Mouse (Mus musculus) myocyte (in vitro differentiated cells): ENCODE measurements around the gene Copg1. TPM values are rescaled to one million over a fixed set of nuclear protein-coding genes. Genes with fewer than 3 reads are reported as not detected.

Experiments
- H3K27me3 ChIP-seq: one replicate; pipeline ENCODE4 v1.6.1; 2011; ENCODE audit not compliant: control insufficient read depth, insufficient read depth, insufficient read length
- H3K36me3 ChIP-seq: one replicate; pipeline ENCODE4 v1.6.1; 2011; ENCODE audit not compliant: control insufficient read depth, insufficient read depth
- H3K4me2 ChIP-seq: one replicate; pipeline ENCODE4 v1.6.1; 2011; ENCODE audit warnings: low read depth, control low read depth
- H3K4me3 ChIP-seq: one replicate; pipeline ENCODE4 v1.5.1; 2011; ENCODE audit warnings: mild to moderate bottlenecking, control low read depth, moderate library complexity
- H3K79me2 ChIP-seq: one replicate; pipeline ENCODE4 v1.6.1; 2011; ENCODE audit not compliant: control insufficient read depth, insufficient read depth
- H3ac ChIP-seq: one replicate; pipeline ENCODE4 v1.6.1; 2011; ENCODE audit not compliant: control insufficient read depth, insufficient read length
- CEBPB ChIP-seq: IDR thresholded peaks from 2 replicates; pipeline ENCODE4 v1.6.1; 2011; ENCODE audit warnings: mild to moderate bottlenecking, moderate library complexity; ENCODE audit not compliant: poor library complexity, insufficient read depth, severe bottlenecking
- E2F4 ChIP-seq: IDR thresholded peaks from one replicate; pipeline ENCODE4 v1.6.1; 2011; ENCODE audit warnings: mild to moderate bottlenecking, control low read depth, moderate library complexity; ENCODE audit not compliant: insufficient read depth
- MAX ChIP-seq: IDR thresholded peaks from one replicate; pipeline ENCODE4 v1.6.1; 2011; ENCODE audit warnings: low read depth, mild to moderate bottlenecking, control low read depth
- MYOD1 ChIP-seq, 3 experiments: IDR thresholded peaks; one replicate each; pipeline ENCODE4 v1.6.1; 2011; ENCODE audit warnings: control low read depth in 2 of 3, low read depth in 2 of 3, mild to moderate bottlenecking in 2 of 3, moderate library complexity in 1 of 3; ENCODE audit not compliant: insufficient read length in 2 of 3, control insufficient read depth in 1 of 3
- MYOG ChIP-seq, 3 experiments: IDR thresholded peaks; one replicate each; pipeline ENCODE4 v1.6.1; 2011; ENCODE audit warnings: control low read depth in 2 of 3, low read depth in 2 of 3, mild to moderate bottlenecking in 2 of 3; ENCODE audit not compliant: insufficient read length in 2 of 3, control insufficient read depth in 1 of 3, insufficient read depth in 1 of 3
- POLR2A ChIP-seq: IDR thresholded peaks from one replicate; pipeline ENCODE4 v1.6.1; 2011; ENCODE audit warnings: low read depth, mild to moderate bottlenecking, control low read depth, moderate library complexity; ENCODE audit not compliant: insufficient read length
- POLR2AphosphoS2 ChIP-seq: IDR thresholded peaks from one replicate; pipeline ENCODE4 v1.6.1; 2011; ENCODE audit warnings: low read depth, control low read depth; ENCODE audit not compliant: insufficient read length
- REST ChIP-seq: IDR thresholded peaks from one replicate; pipeline ENCODE4 v1.6.1; 2011; ENCODE audit warnings: mild to moderate bottlenecking, control low read depth, moderate library complexity; ENCODE audit not compliant: insufficient read depth, insufficient read length
- SRF ChIP-seq: IDR thresholded peaks from one replicate; pipeline ENCODE4 v1.6.1; 2011; ENCODE audit warnings: low read depth; ENCODE audit not compliant: control insufficient read depth, insufficient read length
- TCF12 ChIP-seq: IDR thresholded peaks from one replicate; pipeline ENCODE4 v1.6.1; 2011; ENCODE audit warnings: mild to moderate bottlenecking, control low read depth; ENCODE audit not compliant: poor library complexity, insufficient read depth, severe bottlenecking
- TCF3 ChIP-seq: IDR thresholded peaks from one replicate; pipeline ENCODE4 v1.6.1; 2011; ENCODE audit warnings: low read depth, control low read depth; ENCODE audit not compliant: insufficient read length
- USF1 ChIP-seq: IDR thresholded peaks from one replicate; pipeline ENCODE4 v1.6.1; 2011; ENCODE audit warnings: low read depth, mild to moderate bottlenecking, control low read depth, moderate library complexity
- polyA plus RNA-seq: library from polyadenylated mRNA; unstranded; fragments of >200 nt; fragmentation: generic; extraction: Trizol; gene quantifications from one replicate; pipeline ENCODE4 v1.2.1, GENCODE M21; 2012; ENCODE audit warnings: missing spikeins

The Copg1 gene
- polyA plus RNA-seq, 1 experiment = 94.2 TPM

DNA sequence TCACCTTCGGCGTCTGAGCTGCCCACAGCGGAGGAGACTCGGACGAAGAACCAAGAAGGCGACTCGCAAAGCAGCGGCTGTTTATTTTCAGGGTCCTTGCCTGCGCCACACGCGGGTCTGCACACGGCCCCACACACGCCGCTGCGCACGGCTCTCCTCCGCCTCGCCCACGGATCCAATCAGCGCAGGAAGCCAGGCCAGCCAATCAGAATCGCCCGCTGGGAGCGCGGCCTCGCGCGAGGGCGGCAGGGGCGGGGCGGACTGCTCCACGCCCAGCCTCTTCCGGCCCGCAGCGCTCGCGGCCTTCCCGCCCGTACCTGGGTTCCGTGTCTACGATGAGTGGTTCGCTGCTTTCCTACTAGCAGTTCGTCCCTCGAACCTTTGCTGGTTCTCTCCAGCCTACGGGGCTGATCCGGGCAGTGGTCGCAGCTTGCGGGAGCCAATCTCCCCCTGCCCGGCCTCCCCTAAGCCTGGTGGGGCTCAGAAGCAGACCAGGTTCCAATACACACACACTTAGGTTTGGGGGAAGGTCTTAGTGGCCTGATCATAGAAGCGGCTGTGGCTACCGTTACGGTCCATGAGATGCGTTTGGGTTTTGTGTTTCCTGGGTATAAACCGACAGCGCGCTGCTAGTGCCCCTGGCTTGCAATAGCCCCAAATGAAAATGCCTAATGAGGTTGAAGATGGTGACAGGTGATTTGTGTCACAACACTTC is 36.6 kb upstream of the Copg1 start, which contains the start of gene Cnbp:
Gene Cnbp (minus strand): TSS at position 207 of the 715 bp plus-strand sequence.
- H3K4me2 ChIP-seq = peak within 1 kb of the TSS; percentile 92
- peaks cover 5% of the 10 kb centered on the region for H3K36me3 ChIP-seq
- peak within 1 kb of the TSS; percentile 89 for H3ac ChIP-seq
- no peaks in the 10 kb centered on the region for H3K27me3 ChIP-seq
- H3K4me3 ChIP-seq = peak within 1 kb of the TSS; percentile 83
- TF ChIP-seq E2F4 (no peak), TCF3 (no peak), REST (peak; percentile 39), SRF (peak; percentile 7), POLR2A (peak; percentile 86), USF1 (no peak), MAX (no peak), CEBPB (no peak), POLR2AphosphoS2 (peak; percentile 87)
- peaks cover 48% of the 10 kb centered on the region for H3K79me2 ChIP-seq

DNA sequence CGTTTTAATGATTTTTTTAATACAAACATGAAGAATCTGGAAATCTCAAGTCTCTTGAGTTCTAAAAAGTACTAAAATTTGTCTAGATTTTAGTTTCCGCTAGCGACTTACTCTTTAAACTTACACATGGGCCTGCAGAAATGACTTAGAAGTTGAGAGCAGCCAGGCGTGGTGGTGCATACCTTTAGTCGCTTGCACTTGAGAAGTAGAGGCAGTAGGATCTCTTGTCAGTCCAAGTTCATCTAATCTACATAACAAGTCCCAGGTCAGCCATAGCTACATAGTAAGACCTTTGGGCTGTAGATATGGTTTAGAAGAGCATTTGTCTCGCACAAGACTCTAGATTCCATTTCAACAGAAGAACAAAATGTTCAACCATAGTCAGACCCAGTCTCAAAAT is 35.7 kb upstream of the Copg1 start:
- no peak overlapping the region for H3ac ChIP-seq
- H3K4me3 ChIP-seq = peak overlapping the region; percentile 83
- no peak for TF ChIP-seq E2F4
- no peak for TF ChIP-seq SRF
- TF ChIP-seq POLR2A = no peak
- H3K27me3 ChIP-seq = no peaks in the 10 kb centered on the region
- peak overlapping the region; percentile 92 for H3K4me2 ChIP-seq
- H3K36me3 ChIP-seq = no peaks in the 10 kb centered on the region
- peaks cover 40% of the 10 kb centered on the region for H3K79me2 ChIP-seq

DNA sequence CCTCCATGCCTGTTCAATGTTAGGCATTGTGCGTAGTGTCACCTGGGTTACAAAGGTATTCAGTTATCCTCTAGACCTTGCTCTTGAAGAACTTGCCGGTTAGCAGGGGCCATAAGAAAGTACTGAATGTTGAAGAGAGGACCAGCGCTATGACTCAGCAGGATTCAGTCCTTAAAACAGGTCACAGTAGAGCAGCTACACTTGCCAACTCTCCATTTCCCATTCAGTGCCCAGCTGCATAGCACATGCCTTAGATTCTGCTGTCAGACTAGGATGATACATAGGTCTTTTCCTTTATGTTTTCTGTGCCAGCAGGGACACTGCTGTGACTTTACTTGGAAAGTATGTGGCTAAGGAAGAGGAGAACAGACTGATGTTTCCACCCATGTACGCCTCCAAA is 34.2 kb upstream of the Copg1 start:
- Histone ChIP-seq H3K36me3 (no peaks in the 10 kb centered on the region), H3K79me2 (peaks cover 25% of the 10 kb centered on the region), H3K4me3 (no peak overlapping the region), H3ac (no peak overlapping the region), H3K27me3 (no peaks in the 10 kb centered on the region), H3K4me2 (no peak overlapping the region)
- TF ChIP-seq SRF (no peak), CEBPB (no peak), MAX (no peak), MYOG (IDR thresholded peaks at IDR 0.05; ENCODE audit: control insufficient read depth in 1 of 3, insufficient read depth in 1 of 3, insufficient read length in 2 of 3, low read depth in 2 of 3) (no peak), REST (no peak), TCF3 (no peak), TCF12 (no peak), POLR2A (no peak), E2F4 (no peak), USF1 (no peak), MYOD1 (IDR thresholded peaks at IDR 0.05; ENCODE audit: control insufficient read depth in 1 of 3, insufficient read length in 2 of 3, low read depth in 2 of 3) (no peak), POLR2AphosphoS2 (no peak)

DNA sequence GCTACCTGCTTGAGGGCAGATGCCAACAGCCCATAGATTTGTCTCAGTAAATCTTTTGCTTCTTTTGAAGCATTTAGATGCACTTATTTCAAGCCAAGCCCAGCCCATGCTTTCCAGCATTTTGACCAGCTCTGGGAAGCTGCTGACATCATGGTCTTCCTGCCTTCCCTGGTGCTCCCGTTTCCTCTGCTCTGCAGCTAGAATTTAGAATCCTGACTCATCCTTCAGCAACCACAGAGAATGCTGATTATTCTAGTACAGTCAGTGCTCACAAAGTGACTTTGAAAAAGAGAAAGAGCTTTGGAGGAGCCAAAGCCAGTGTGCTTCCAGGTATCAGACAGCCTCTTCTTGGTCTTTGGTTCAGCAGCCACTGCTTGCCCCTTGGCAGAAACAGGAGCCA is 30.5 kb upstream of the Copg1 start:
- TF ChIP-seq USF1 (no peak), TCF3 (no peak), POLR2AphosphoS2 (no peak), SRF (no peak), MYOD1 (IDR thresholded peaks at IDR 0.05; ENCODE audit: control insufficient read depth in 1 of 3, insufficient read length in 2 of 3, low read depth in 2 of 3) (no peak), POLR2A (no peak), MYOG (IDR thresholded peaks at IDR 0.05; ENCODE audit: control insufficient read depth in 1 of 3, insufficient read depth in 1 of 3, insufficient read length in 2 of 3, low read depth in 2 of 3) (no peak), TCF12 (no peak), E2F4 (no peak), MAX (no peak), REST (no peak), CEBPB (no peak)
- no peak overlapping the region for H3K4me3 ChIP-seq
- no peaks in the 10 kb centered on the region for H3K36me3 ChIP-seq
- no peaks in the 10 kb centered on the region for H3K27me3 ChIP-seq
- no peaks in the 10 kb centered on the region for H3K79me2 ChIP-seq
- H3ac ChIP-seq = no peak overlapping the region
- peak overlapping the region; percentile 77 for H3K4me2 ChIP-seq

DNA sequence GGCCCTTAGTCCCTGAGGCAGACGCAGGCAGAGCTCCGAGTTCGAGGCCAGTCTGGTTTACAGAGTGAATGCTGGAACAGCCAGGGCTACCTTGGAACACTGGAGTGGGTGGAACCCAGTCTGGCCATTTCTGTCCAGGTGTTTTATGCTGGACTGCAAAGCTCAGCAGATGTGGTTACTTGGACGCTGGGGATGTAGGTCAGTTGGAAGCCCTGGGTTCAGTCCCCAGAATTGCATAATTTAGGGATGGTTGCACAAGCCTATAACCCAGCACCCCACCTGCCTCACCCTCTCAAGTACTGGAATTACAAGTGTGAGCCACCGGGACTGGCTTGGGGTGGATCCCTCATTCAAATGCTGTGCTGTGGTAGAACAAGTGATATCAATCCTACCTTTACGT is 21.4 kb upstream of the Copg1 start:
- H3K4me3 ChIP-seq = no peak overlapping the region
- no peak overlapping the region for H3K4me2 ChIP-seq
- H3K36me3 ChIP-seq = no peaks in the 10 kb centered on the region
- H3K79me2 ChIP-seq = no peaks in the 10 kb centered on the region
- TF ChIP-seq USF1 (no peak), REST (no peak), E2F4 (no peak), POLR2A (no peak), TCF12 (no peak), POLR2AphosphoS2 (no peak), MYOD1 (IDR thresholded peaks at IDR 0.05; ENCODE audit: control insufficient read depth in 1 of 3, insufficient read length in 2 of 3, low read depth in 2 of 3) (no peak), MYOG (IDR thresholded peaks at IDR 0.05; ENCODE audit: control insufficient read depth in 1 of 3, insufficient read depth in 1 of 3, insufficient read length in 2 of 3, low read depth in 2 of 3) (no peak), TCF3 (no peak), CEBPB (no peak), MAX (no peak), SRF (no peak)
- no peak overlapping the region for H3ac ChIP-seq
- H3K27me3 ChIP-seq = no peaks in the 10 kb centered on the region
